Mouse (Mus musculus) stomach, postnatal 0 days (tissue): Measurements from ENCODE around the gene Adgrb3. TPM values are rescaled to one million over a fixed set of nuclear protein-coding genes. Genes with fewer than 3 reads are reported as not detected.
"Not testable (repeated sequence)": the region's sequence is repeated elsewhere in the genome, so short reads cannot be mapped to it uniquely, and the experiment has no call there.

Source experiments
- ATAC-seq: fragments of 200-750 bp; cut with Nextera tagmentation; 2 replicates; pipeline ENCODE4 v1.8.0; 2017; ENCODE audit not compliant: low FRiP score, low TSS enrichment
- DNase-seq: peaks from one replicate; pipeline ENCODE4 v3.0.0-alpha.2; 2016; ENCODE audit warnings: low spot score
- H3K27ac ChIP-seq: fragments of 300-500 bp; sonication (generic); replicated peaks from 2 replicates; pipeline ENCODE4 v1.5.1; 2014; ENCODE audit warnings: mild to moderate bottlenecking, control low read depth
- H3K27me3 ChIP-seq: fragments of 300-500 bp; sonication (generic); 2 replicates; pipeline ENCODE4 v1.6.1; 2014; ENCODE audit warnings: low read length; ENCODE audit not compliant: control insufficient read depth, insufficient read depth
- H3K36me3 ChIP-seq: fragments of 300-500 bp; sonication (generic); 2 replicates; pipeline ENCODE4 v1.6.1; 2014; ENCODE audit warnings: low read length, mixed read lengths; ENCODE audit not compliant: control insufficient read depth, insufficient read depth
- H3K4me1 ChIP-seq: fragments of 300-500 bp; sonication (generic); replicated peaks from 2 replicates; pipeline ENCODE4 v1.6.1; 2014; ENCODE audit warnings: antibody characterized with exemption; ENCODE audit not compliant: control insufficient read depth, insufficient read depth
- H3K4me2 ChIP-seq: fragments of 300-500 bp; sonication (generic); replicated peaks from 2 replicates; pipeline ENCODE4 v1.6.1; 2014; ENCODE audit warnings: low read depth, mild to moderate bottlenecking, control low read depth, moderate library complexity
- H3K4me3 ChIP-seq: fragments of 300-500 bp; sonication (generic); 2 replicates; pipeline ENCODE4 v1.5.1; 2014; ENCODE audit warnings: low read depth, low read length, control low read depth
- H3K9ac ChIP-seq: fragments of 300-500 bp; sonication (generic); 2 replicates; pipeline ENCODE4 v1.6.1; 2014; ENCODE audit warnings: mild to moderate bottlenecking, low read length, control low read depth, mixed read lengths
- H3K9me3 ChIP-seq: fragments of 300-500 bp; sonication (generic); 2 replicates; pipeline ENCODE4 v1.6.1; 2016; ENCODE audit warnings: low read length; ENCODE audit not compliant: control insufficient read depth
- CTCF ChIP-seq: IDR thresholded peaks from 2 replicates; pipeline ENCODE4 v1.5.1; 2016; ENCODE audit warnings: antibody characterized with exemption, low read depth, mild to moderate bottlenecking, moderate library complexity
- EP300 ChIP-seq: optimal IDR thresholded peaks from 2 replicates; pipeline ENCODE3; 2016; ENCODE audit warnings: antibody characterized with exemption
- WGBS: fragments of 180-500 bp; shearing (Covaris S2); extraction: QIAGEN DNeasy Blood & Tissue Kit; methylation state at CpG from one replicate; pipeline ENCODE4 v1.1.7; 2014; 5-methylcytosine and 5-hydroxymethylcytosine counted together
- polyA plus RNA-seq: library from polyadenylated mRNA; unstranded; fragments of >200 nt; fragmentation: Nextera tagmentation; extraction: Ambion mirVana; gene quantifications from 2 replicates; pipeline ENCODE4 v1.2.1, GENCODE M21; 2015

Adgrb3 gene
- polyA plus RNA-seq, 1 experiment from 2014 or later = 1.8 TPM

- H3K27ac ChIP-seq = no peak overlapping the region
- H3K4me2 ChIP-seq = no peak overlapping the region
- no peak overlapping the region for H3K9ac ChIP-seq
- no peaks in the 10 kb centered on the region for H3K36me3 ChIP-seq
- no peak overlapping the region for H3K4me3 ChIP-seq
- H3K4me1 ChIP-seq = no peaks in the 10 kb centered on the region
- no peak for DNase-seq
- TF ChIP-seq EP300 (no peak), CTCF (no peak)
- H3K27me3 ChIP-seq = no peaks in the 10 kb centered on the region
- WGBS = 65% methylated on average over 3 of the region's 3 CpGs
- ATAC-seq = no peak
- no peaks in the 10 kb centered on the region for H3K9me3 ChIP-seq
These were observed 334.1 kb downstream of the Adgrb3 start for GRCm38 (mm10) chr1:25495202-25495914.

GRCm38 (mm10) chr1:25491503-25491902 lies 338.0 kb downstream of the Adgrb3 start:
- no peak overlapping the region for H3K4me2 ChIP-seq
- no peak overlapping the region for H3K4me3 ChIP-seq
- H3K9me3 ChIP-seq = no peaks in the 10 kb centered on the region
- ATAC-seq (no peak), DNase-seq (no peak)
- no peak for TF ChIP-seq EP300
- H3K27me3 ChIP-seq = no peaks in the 10 kb centered on the region
- no peaks in the 10 kb centered on the region for H3K36me3 ChIP-seq
- H3K9ac ChIP-seq = no peak overlapping the region
- H3K4me1 ChIP-seq = no peaks in the 10 kb centered on the region
- no peak overlapping the region for H3K27ac ChIP-seq
- WGBS = 67% methylated on average over 1 of the region's 1 CpGs

GRCm38 (mm10) chr1:25490174-25490573 lies 339.3 kb downstream of the Adgrb3 start:
- H3K4me1 ChIP-seq = no peaks in the 10 kb centered on the region
- no peak overlapping the region for H3K27ac ChIP-seq
- no peak overlapping the region for H3K9ac ChIP-seq
- DNase-seq (no peak), ATAC-seq (no peak)
- H3K4me3 ChIP-seq = no peak overlapping the region
- no peak overlapping the region for H3K4me2 ChIP-seq
- TF ChIP-seq CTCF = no peak
- no peak for TF ChIP-seq EP300
- no peaks in the 10 kb centered on the region for H3K27me3 ChIP-seq
- 60% methylated on average over 2 of the region's 2 CpGs for WGBS
- no peaks in the 10 kb centered on the region for H3K36me3 ChIP-seq
- H3K9me3 ChIP-seq = no peaks in the 10 kb centered on the region

- H3K9me3 ChIP-seq = no peaks in the 10 kb centered on the region
- no peak for TF ChIP-seq CTCF
- TF ChIP-seq EP300 = no peak
- no peak overlapping the region for H3K27ac ChIP-seq
- no peak overlapping the region for H3K4me2 ChIP-seq
- H3K36me3 ChIP-seq = no peaks in the 10 kb centered on the region
- H3K9ac ChIP-seq = no peak overlapping the region
- 79% methylated on average over 3 of the region's 3 CpGs for WGBS
- DNase-seq (no peak), ATAC-seq (no peak)
- H3K27me3 ChIP-seq = no peaks in the 10 kb centered on the region
- no peaks in the 10 kb centered on the region for H3K4me1 ChIP-seq
- no peak overlapping the region for H3K4me3 ChIP-seq
These were observed 353.8 kb downstream of the Adgrb3 start for GRCm38 (mm10) chr1:25475699-25476098.

GRCm38 (mm10) chr1:25474469-25474868 lies 355.0 kb downstream of the Adgrb3 start:
- Histone ChIP-seq H3K9ac (no peak overlapping the region), H3K27me3 (no peaks in the 10 kb centered on the region), H3K4me2 (no peak overlapping the region), H3K9me3 (no peaks in the 10 kb centered on the region), H3K36me3 (no peaks in the 10 kb centered on the region), H3K4me3 (no peak overlapping the region), H3K4me1 (no peaks in the 10 kb centered on the region), H3K27ac (no peak overlapping the region)
- WGBS = 70% methylated on average over 11 of the region's 11 CpGs
- no peak for ATAC-seq
- no peak for TF ChIP-seq EP300
- TF ChIP-seq CTCF = no peak
- DNase-seq = no peak

GRCm38 (mm10) chr1:25471612-25472011 lies 357.9 kb downstream of the Adgrb3 start:
- not testable (repeated sequence) for DNase-seq, H3K4me2 ChIP-seq, H3K4me1 ChIP-seq, H3K27ac ChIP-seq, H3K4me3 ChIP-seq, ATAC-seq, H3K27me3 ChIP-seq, H3K9ac ChIP-seq, H3K36me3 ChIP-seq, H3K9me3 ChIP-seq
- 57% methylated on average over 2 of the region's 2 CpGs for WGBS
- peak; percentile 42 for TF ChIP-seq CTCF
